Mouse (Mus musculus) layer of hippocampus, adult 6 months (tissue): ENCODE measurements around the gene Gria3. TPM values are rescaled to one million over a fixed set of nuclear protein-coding genes. Genes with fewer than 3 reads are reported as not detected.

Source experiments
- long read RNA-seq, 2 experiments: library from polyadenylated mRNA; unstranded; transcript quantifications; one replicate each; pipeline ENCODE4 v2.0.0; 2019 to 2020
- microRNA-seq: library from miRNA; unstranded; fragments of <30 nt; microRNA quantifications from one replicate; pipeline ENCODE4 v1.2.0, GENCODE M21; 2020
- polyA plus RNA-seq: library from polyadenylated mRNA; unstranded; fragments of <200 nt; fragmentation: Nextera tagmentation; gene quantifications from 2 replicates; pipeline ENCODE4 v1.2.3, GENCODE M21; 2021

Gene Gria3
- 34.6 and 37.5 TPM in 2 replicates for polyA plus RNA-seq
- long read RNA-seq, experiment 1, full-length matches to known transcripts = 32 of 148 reads
- long read RNA-seq, experiment 1, partial matches to known transcripts = 86 of 148 reads
- long read RNA-seq, experiment 1, other reads (novel, unspliced or antisense) = 30 of 148 reads
- long read RNA-seq, experiment 2, full-length matches to known transcripts = 132 of 284 reads
- long read RNA-seq, experiment 2, partial matches to known transcripts = 105 of 284 reads
- long read RNA-seq, experiment 2, other reads (novel, unspliced or antisense) = 47 of 284 reads

GRCm38 (mm10) chrX:41400058-41400904 is at the start of gene Gria3:
Gria3 (plus strand) TSS chrX:41400854.

Small RNA genes within 50 kb of the gene (microRNA-seq; reads per million reads assigned to microRNA genes)
- not detected for gene Gm22413
